Mouse (Mus musculus) CH12.LX (cell line): ENCODE measurements around the gene Slc1a4. TPM values are rescaled to one million over a fixed set of nuclear protein-coding genes. Genes with fewer than 3 reads are reported as not detected.

Experiments
- DNase-seq: peaks from one replicate; pipeline ENCODE4 v3.0.0-alpha.2; 2013; ENCODE audit errors: extremely low read depth
- H3K27ac ChIP-seq: 2 replicates; pipeline ENCODE4 v1.5.1; 2012; ENCODE audit warnings: low read depth, mild to moderate bottlenecking, control low read depth, moderate library complexity; ENCODE audit not compliant: insufficient read depth
- H3K27me3 ChIP-seq: replicated peaks from 2 replicates; pipeline ENCODE3; 2012; ENCODE audit warnings: inconsistent platforms
- H3K36me3 ChIP-seq, 2 experiments: replicated peaks in 1 of 2; 2 replicates each; pipeline versions ENCODE3 to v1.6.1; 2012; ENCODE audit warnings: inconsistent platforms in 1 of 2, low read length in 1 of 2, mild to moderate bottlenecking in 1 of 2, mixed read lengths in 1 of 2, moderate library complexity in 1 of 2; ENCODE audit not compliant: control insufficient read depth in 1 of 2, insufficient read depth in 1 of 2
- H3K4me1 ChIP-seq, 2 experiments: 2 replicates each; pipeline ENCODE4 v1.6.1; 2012; ENCODE audit warnings: inconsistent platforms in 1 of 2, moderate library complexity in 1 of 2; ENCODE audit not compliant: insufficient read depth in 2 of 2, control insufficient read depth in 1 of 2
- H3K4me2 ChIP-seq: 2 replicates; pipeline ENCODE4 v1.6.1; 2012; ENCODE audit warnings: low read depth, mild to moderate bottlenecking, control low read depth; ENCODE audit not compliant: poor library complexity, insufficient read depth, severe bottlenecking
- H3K4me3 ChIP-seq, 3 experiments: fragments of 150-350 bp in 1 of 3; sonication (generic) in 1 of 3; replicated peaks in 1 of 3; 2 replicates each; pipeline versions ENCODE3 to v1.5.1; 2011 to 2012; ENCODE audit warnings: low read depth in 2 of 3, low read length in 2 of 3, mild to moderate bottlenecking in 2 of 3, moderate library complexity in 2 of 3, control low read depth in 1 of 3, improper control_type of control experiment in 1 of 3, inconsistent platforms in 1 of 3, mixed read lengths in 1 of 3; ENCODE audit not compliant: poor library complexity in 1 of 3
- H3K79me2 ChIP-seq: replicated peaks from 2 replicates; pipeline ENCODE4 v1.6.1; 2012; ENCODE audit warnings: mild to moderate bottlenecking, moderate library complexity; ENCODE audit not compliant: control insufficient read depth, poor library complexity, insufficient read depth, severe bottlenecking; ENCODE audit errors: extremely low read depth
- H3K9ac ChIP-seq: 2 replicates; pipeline ENCODE4 v1.6.1; 2012; ENCODE audit warnings: low read depth, mild to moderate bottlenecking, control low read depth, moderate library complexity; ENCODE audit not compliant: insufficient read depth
- H3K9me3 ChIP-seq: replicated peaks from 2 replicates; pipeline ENCODE3; 2012; ENCODE audit warnings: low read length, inconsistent platforms, mixed read lengths
- BHLHE40 ChIP-seq: IDR thresholded peaks from 2 replicates; pipeline ENCODE4 v1.6.1; 2011; ENCODE audit warnings: mild to moderate bottlenecking, low read depth, low read length, improper control_type of control experiment
- CHD1 ChIP-seq: IDR thresholded peaks from 2 replicates; pipeline ENCODE4 v1.6.1; 2012; ENCODE audit warnings: low read depth, low read length, improper control_type of control experiment, inconsistent platforms
- E2F4 ChIP-seq: IDR thresholded peaks from 2 replicates; pipeline ENCODE4 v1.6.1; 2011; ENCODE audit warnings: low read depth, low read length, improper control_type of control experiment; ENCODE audit not compliant: insufficient replicate concordance
- ELF1 ChIP-seq: IDR thresholded peaks from 2 replicates; pipeline ENCODE4 v1.6.1; 2014; ENCODE audit warnings: low read depth, mild to moderate bottlenecking, inconsistent platforms, low read length, improper control_type of control experiment
- ETS1 ChIP-seq: conservative IDR thresholded peaks from 2 replicates; pipeline ENCODE4 v1.6.1; 2012; ENCODE audit warnings: low read depth, mild to moderate bottlenecking, inconsistent platforms, low read length, improper control_type of control experiment, moderate library complexity
- JUN ChIP-seq: IDR thresholded peaks from 2 replicates; pipeline ENCODE4 v1.6.1; 2011; ENCODE audit warnings: low read depth, mild to moderate bottlenecking, low read length, improper control_type of control experiment, moderate library complexity; ENCODE audit not compliant: insufficient read depth
- MAZ ChIP-seq: IDR thresholded peaks from 2 replicates; pipeline ENCODE4 v1.6.1; 2012; ENCODE audit warnings: low read depth, mild to moderate bottlenecking, inconsistent platforms, low read length, improper control_type of control experiment, moderate library complexity
- MEF2A ChIP-seq: IDR thresholded peaks from 2 replicates; pipeline ENCODE4 v1.6.1; 2014; ENCODE audit warnings: low read depth, mild to moderate bottlenecking, inconsistent platforms, low read length, improper control_type of control experiment, borderline replicate concordance
- MYC ChIP-seq: IDR thresholded peaks from 2 replicates; pipeline ENCODE4 v1.6.1; 2011; ENCODE audit warnings: low read depth, mild to moderate bottlenecking, improper control_type of control experiment, low read length
- NRF1 ChIP-seq: IDR thresholded peaks from 2 replicates; pipeline ENCODE4 v1.6.1; 2014; ENCODE audit warnings: low read depth, mild to moderate bottlenecking, inconsistent platforms, low read length, improper control_type of control experiment, moderate library complexity
- PAX5 ChIP-seq: IDR thresholded peaks from 2 replicates; pipeline ENCODE4 v1.6.1; 2012; ENCODE audit warnings: low read length, inconsistent platforms, mixed read lengths
- POLR2AphosphoS2 ChIP-seq: IDR thresholded peaks from 2 replicates; pipeline ENCODE4 v1.6.1; 2011; ENCODE audit warnings: low read depth, low read length, improper control_type of control experiment
- RAD21 ChIP-seq: IDR thresholded peaks from 2 replicates; pipeline ENCODE4 v1.6.1; 2011; ENCODE audit warnings: low read depth, mild to moderate bottlenecking, low read length, improper control_type of control experiment, moderate library complexity
- RCOR1 ChIP-seq: conservative IDR thresholded peaks from 2 replicates; pipeline ENCODE4 v1.6.1; 2012; ENCODE audit warnings: low read depth, mild to moderate bottlenecking, inconsistent platforms, low read length, improper control_type of control experiment
- SIN3A ChIP-seq: IDR thresholded peaks from 2 replicates; pipeline ENCODE4 v1.6.1; 2012; ENCODE audit warnings: low read length, improper control_type of control experiment, inconsistent platforms
- TBP ChIP-seq: conservative IDR thresholded peaks from 2 replicates; pipeline ENCODE4 v1.6.1; 2011; ENCODE audit warnings: low read depth, low read length, improper control_type of control experiment
- TCF12 ChIP-seq: IDR thresholded peaks from 2 replicates; pipeline ENCODE4 v1.6.1; 2014; ENCODE audit warnings: low read depth, mild to moderate bottlenecking, inconsistent platforms, low read length, improper control_type of control experiment
- UBTF ChIP-seq: IDR thresholded peaks from 2 replicates; pipeline ENCODE4 v1.6.1; 2012; ENCODE audit warnings: low read depth, mild to moderate bottlenecking, inconsistent platforms, low read length, improper control_type of control experiment, moderate library complexity
- USF1 ChIP-seq: IDR thresholded peaks from 2 replicates; pipeline ENCODE4 v1.6.1; 2014; ENCODE audit warnings: low read depth, mild to moderate bottlenecking, inconsistent platforms, low read length, improper control_type of control experiment
- ZKSCAN1 ChIP-seq: IDR thresholded peaks from 2 replicates; pipeline ENCODE4 v1.6.1; 2012; ENCODE audit warnings: low read depth, inconsistent platforms, low read length, improper control_type of control experiment, borderline replicate concordance
- ZMIZ1 ChIP-seq: IDR thresholded peaks from 2 replicates; pipeline ENCODE4 v1.6.1; 2012; ENCODE audit warnings: low read depth, mild to moderate bottlenecking, inconsistent platforms, low read length, improper control_type of control experiment
- dilution Hi-C: fragments of 300-500 bp; cut with MboI; formaldehyde crosslinking; loops from 2 replicates; pipeline ENCODE4 v1.14.3; 2020; ENCODE audit warnings: low sequenced_read_pairs; ENCODE audit not compliant: extremely low pct_unique_long_range_greater_than_20kb, extremely low pct_ligation_motif_present
- in situ Hi-C: fragments of 300-500 bp; cut with MboI; formaldehyde crosslinking; loops from 3 replicates; pipeline ENCODE4 v1.14.3; 2019; ENCODE audit warnings: low sequenced_read_pairs, low pct_ligation_motif_present, low pct_unique_long_range_greater_than_20kb, mixed read lengths
- polyA plus RNA-seq: library from polyadenylated mRNA; unstranded; fragments of >175 nt; gene quantifications from 2 replicates; pipeline ENCODE4 v1.2.1, GENCODE M21; 2012; ENCODE audit warnings: low read depth; ENCODE audit not compliant: insufficient read length
- total RNA-seq, 2 experiments: library from RNA; depleted of rRNA; stranded (reverse); fragments of 300-350 nt in 1 of 2; fragments of >200 nt in 1 of 2; gene quantifications; 2 replicates each; pipeline ENCODE4 v1.2.3; 2012 to 2014

The Slc1a4 gene
- total and polyA plus RNA-seq, 3 experiments = 29.3 to 52.7 (median 37.8) TPM

DNA sequence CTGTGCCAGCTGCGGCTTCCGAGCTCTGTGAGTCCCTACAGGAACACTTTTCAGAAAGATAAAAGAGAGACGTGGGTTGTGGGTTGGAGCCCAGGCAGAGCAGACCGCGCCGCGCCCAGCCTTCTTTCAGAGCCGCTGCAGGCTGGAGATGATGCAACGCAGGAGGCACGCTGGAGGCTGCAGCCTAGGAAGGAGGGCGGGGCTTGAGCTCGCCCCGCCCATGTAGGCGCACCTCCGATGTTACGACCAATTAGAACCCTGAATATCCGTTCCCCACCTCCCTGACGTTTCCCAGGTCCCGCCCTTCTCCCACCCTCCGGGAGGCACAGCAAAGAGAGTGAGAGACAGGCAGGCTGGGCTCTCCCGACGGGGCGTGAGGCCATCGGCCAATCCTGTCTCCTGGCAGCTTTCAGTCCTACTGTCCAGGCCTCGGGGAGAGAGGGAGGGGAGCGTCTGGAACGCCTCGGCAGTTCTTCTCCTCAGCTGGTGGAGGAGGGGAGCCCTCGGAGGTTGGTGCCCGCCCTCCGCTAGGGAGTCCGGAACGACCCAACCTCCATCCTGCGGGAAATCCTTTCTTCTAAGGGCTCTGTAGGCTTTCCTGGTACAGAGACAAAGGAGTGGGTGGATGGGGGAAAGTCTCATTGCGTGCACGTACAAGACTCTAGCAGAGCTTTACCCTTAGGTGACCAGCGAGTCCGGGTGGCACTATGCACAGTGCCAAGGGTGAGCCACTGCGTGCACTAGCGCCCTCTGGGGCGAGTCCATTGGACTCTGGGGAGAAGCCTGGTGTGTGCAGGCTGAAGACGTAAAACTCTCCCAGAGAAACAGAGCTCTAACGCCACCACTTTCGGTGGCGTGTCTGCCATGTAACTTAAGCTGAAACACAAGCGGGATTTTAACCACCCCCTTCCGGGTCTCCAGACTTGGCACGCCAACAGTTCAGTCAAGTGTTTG, at the start of gene Slc1a4 (continued):
- peak; percentile 43; the same call in 1 of the 2 replicates for TF ChIP-seq JUN

DNA sequence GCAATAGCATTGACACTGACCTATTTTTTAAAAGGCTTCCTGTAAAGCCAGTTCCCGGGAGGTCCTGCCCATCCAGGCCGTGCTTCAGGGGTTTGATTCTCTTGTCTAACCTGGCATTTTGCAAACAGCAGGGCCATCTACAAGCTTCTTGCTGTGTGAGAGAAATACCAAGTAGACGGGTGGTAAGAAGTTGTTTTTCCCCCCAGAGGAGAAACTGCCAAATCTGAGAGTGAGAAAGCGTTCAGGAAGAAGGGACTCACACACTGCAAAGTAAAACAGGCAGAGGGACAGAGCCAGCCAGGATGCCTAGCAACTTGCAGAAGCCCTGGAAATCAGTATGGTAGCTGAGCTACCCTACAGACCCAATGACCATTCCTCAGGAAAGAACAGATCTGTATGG, 47.6 kb upstream of the Slc1a4 start:
- dilution Hi-C loops = no loop called here
- Histone ChIP-seq H3K79me2 (no peaks in the 10 kb centered on the region), H3K9me3 (peaks cover 3% of the 10 kb centered on the region), H3K27me3 (no peaks in the 10 kb centered on the region), H3K9ac (no peak overlapping the region), H3K36me3 (no peaks in the 10 kb centered on the region), H3K4me1 (peaks cover 4 to 6% of the 10 kb centered on the region in 2 experiments; a peak in 3 of 4 replicates), H3K27ac (no peak overlapping the region), H3K4me2 (no peak overlapping the region), H3K4me3 (no peak overlapping the region)
- in situ Hi-C loops = no loop called here
- no peak for TF ChIP-seq MYC
- TF ChIP-seq MEF2A = no peak
- TF ChIP-seq TCF12 = no peak
- no peak for TF ChIP-seq BHLHE40
- no peak for TF ChIP-seq ZKSCAN1
- TF ChIP-seq E2F4 = no peak
- no peak for TF ChIP-seq MAZ
- no peak for TF ChIP-seq ZMIZ1
- TF ChIP-seq RCOR1 = no peak
- no peak for TF ChIP-seq UBTF
- TF ChIP-seq ELF1 = no peak
- TF ChIP-seq NRF1 = no peak
- TF ChIP-seq CHD1 = no peak
- TF ChIP-seq SIN3A = no peak
- no peak for TF ChIP-seq RAD21
- no peak for DNase-seq

DNA sequence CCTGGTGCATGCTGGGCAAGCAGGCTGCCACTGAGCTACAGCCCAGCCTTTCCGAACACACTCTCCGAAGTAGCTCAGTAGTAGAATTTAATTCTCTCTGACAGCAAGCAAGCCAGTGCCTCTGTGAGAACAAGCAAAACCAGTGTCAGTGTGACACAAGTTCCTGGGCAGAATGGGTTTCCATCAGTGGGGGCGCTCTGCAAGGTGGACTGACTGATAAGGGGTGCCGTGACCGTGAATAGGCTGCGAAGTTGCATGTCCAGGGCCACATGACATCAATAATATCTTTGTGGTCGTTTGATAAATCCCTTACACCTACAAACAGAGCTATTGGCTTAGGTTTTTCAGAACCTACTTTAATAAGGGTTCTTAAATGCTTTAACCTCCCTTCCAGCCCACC, 44.1 kb upstream of the Slc1a4 start:
- in situ Hi-C loops (no loop called here), dilution Hi-C loops (no loop called here)
- H3K36me3 ChIP-seq = no peaks in the 10 kb centered on the region
- peaks cover 3% of the 10 kb centered on the region for H3K9me3 ChIP-seq
- H3K27me3 ChIP-seq = no peaks in the 10 kb centered on the region
- H3K4me2 ChIP-seq = no peak overlapping the region
- no peak overlapping the region for H3K27ac ChIP-seq
- no peak for DNase-seq
- H3K4me3 ChIP-seq = no peak overlapping the region
- TF ChIP-seq POLR2AphosphoS2 (no peak), USF1 (no peak), TCF12 (no peak), MYC (no peak), NRF1 (no peak), CHD1 (no peak), PAX5 (no peak), ETS1 (no peak), TBP (no peak)
- no peak overlapping the region for H3K9ac ChIP-seq
- H3K79me2 ChIP-seq = no peaks in the 10 kb centered on the region
- peaks cover 4 to 6% of the 10 kb centered on the region in 2 experiments; a peak in 3 of 4 replicates for H3K4me1 ChIP-seq
